Mouse (Mus musculus) lung, postnatal 0 days (tissue): ENCODE data around the gene Dpp6.

Experiments used
- CTCF ChIP-seq: IDR thresholded peaks from 2 replicates; pipeline ENCODE4 v1.5.1; 2016; ENCODE audit warnings: antibody characterized with exemption, mild to moderate bottlenecking
- EP300 ChIP-seq: IDR thresholded peaks from 2 replicates; pipeline ENCODE4 v1.6.1; 2016; ENCODE audit warnings: antibody characterized with exemption, mild to moderate bottlenecking, control low read depth

DNA sequence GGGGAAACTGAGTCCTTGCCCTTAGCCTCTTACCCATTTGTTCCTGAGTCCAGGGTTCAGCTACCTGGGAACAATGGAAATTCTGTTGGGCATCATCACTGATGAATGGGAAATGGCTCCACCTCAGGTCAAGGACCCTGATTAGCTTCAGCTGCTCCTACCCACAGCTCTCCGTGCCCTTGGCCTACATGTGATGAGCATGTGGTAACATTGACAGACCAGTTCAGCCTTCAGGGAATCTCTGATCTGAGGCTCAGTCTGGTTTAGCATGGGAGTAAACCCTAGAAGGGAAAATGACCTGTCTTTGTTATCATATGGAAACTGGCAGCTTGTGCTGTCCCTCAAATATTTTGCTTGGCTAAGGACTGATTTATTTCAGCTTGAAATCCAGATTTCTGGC is 640.7 kb downstream of the Dpp6 start:
- TF ChIP-seq CTCF = no peak
- TF ChIP-seq EP300 = no peak
